Mouse (Mus musculus) common myeloid progenitor, adult 5-6 weeks (primary cell): ENCODE measurements around the gene Neu3. TPM values are rescaled to one million over a fixed set of nuclear protein-coding genes. Genes with fewer than 3 reads are reported as not detected.

Experiments used
- ATAC-seq: replicated peaks from 2 replicates; pipeline ENCODE4 v1.8.0; 2016; ENCODE audit warnings: low read depth, mild to moderate bottlenecking, moderate TSS enrichment, inconsistent platforms; ENCODE audit not compliant: poor library complexity, severe bottlenecking
- total RNA-seq: library from RNA; stranded (forward); fragments of 200-1000, 187-1606 nt; gene quantifications from 2 replicates; pipeline ENCODE4 v1.2.3, GENCODE M21; 2017

The Neu3 gene
- total RNA-seq, 1 experiment from 2014 or later = 4.9 TPM

DNA sequence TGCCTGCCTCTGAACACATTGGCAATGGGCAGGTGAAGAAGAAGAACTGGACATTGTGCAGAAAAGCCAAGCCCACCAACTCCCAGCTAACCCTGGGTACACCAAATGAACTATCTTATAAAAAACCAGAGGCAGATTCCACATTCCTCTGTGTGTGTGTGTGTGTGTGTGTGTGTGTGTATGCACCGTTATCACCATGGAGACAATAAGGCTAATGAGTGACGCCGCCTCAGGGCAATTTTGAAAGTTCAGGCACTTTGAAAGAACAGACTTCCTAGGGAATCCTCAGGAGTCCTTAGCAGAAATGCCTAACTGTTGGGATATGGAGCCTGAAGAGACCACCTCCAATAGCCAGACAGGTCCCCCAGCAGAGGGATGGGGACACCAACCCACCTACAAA is 31.0 kb downstream of the Neu3 start:
- no peak for ATAC-seq

DNA sequence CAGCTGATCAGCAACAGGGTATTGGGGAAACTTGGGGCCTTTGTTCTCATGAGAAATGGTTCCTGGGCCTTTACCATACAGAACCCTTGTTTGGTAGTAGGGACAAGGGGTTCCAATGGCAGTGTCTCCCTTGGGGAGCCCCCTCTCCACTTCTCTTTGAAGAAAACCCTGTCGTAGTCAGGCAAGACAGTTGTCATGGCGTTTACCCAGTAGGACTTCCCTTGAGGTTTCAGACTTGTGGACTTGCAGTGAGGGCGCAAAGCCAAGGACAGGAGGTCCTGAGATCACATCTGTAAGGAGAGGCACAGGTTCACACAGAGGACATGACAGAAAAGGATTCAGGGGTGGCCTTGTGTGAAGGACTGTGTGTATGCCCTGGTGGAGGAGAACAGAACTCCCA is 31.7 kb downstream of the Neu3 start:
- ATAC-seq = no peak

DNA sequence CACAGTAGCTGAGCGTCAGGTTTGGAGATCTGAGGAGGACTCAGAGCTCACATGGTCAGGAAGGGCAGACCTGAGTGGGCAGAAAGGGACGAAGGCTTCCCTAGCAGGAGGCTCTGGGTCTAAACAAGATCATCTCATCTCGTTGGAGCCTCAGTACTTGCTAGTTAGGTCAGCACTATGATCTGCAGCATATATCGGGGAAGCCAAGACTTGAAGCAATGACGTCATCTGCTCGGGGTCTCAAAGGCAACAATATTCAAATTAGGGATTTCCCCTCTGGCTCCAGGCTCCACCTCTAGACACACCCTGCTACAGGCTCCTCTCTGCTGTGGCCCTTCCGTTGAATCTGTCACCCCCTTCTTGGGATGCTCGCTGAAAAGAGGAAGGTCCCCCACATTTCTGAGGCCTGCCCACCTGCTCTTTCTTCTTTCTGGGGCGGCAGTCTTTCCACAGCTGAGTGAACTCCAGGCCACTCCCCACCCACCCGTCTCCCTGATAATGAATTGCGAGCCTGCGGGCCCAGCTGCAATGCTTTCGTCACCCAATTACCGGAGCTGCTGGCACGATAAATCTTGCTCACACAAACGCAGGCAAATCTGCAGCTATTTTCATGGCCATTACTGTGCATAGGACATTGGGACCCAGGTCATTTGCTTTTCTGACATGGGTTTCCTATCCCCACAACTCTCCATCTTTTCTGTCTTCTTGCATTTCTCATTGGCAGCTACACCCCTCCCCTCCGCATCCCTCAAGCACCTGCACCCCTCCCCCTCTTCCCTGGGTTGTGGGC is 32.8 kb downstream of the Neu3 start:
- ATAC-seq = peak; percentile 75

DNA sequence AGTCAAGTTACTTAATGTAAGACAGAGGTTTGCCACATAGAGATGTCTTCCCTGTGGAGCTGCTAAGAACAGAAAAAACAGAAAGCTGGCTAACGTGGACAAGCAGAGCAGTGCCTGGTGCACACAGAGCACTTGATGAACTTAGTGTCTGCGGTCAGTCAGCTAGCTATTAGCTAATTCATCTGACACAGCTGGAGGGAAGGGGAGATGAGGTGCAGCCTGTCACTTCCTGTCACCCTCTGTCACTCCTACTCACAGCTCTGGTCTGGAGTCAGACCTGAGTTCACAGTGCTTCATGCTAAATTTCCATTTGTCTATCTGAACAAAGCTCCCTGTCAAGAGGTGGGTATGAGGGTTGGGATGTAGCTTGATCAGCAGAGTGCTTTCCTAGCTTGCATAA is 34.1 kb downstream of the Neu3 start:
- no peak for ATAC-seq

DNA sequence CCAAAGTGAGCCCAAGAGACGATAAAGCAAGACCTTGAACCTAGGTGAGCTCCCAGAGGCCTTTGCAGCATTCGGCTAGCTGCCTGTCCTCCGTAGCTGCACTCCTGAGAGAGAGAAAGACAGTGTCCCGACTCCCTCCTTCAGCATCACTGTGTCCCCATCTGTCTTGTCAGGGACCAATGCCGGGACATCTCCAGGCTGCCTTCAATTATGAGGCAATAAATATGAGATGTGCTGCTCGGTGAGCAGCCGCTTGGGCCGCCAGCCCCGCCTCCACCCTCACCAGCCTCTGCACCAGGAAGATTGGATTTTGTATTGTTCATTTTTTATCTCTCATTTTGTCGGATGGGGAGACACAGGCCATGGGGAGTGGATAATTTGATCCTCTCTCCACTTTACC is 37.4 kb downstream of the Neu3 start:
- ATAC-seq = no peak

DNA sequence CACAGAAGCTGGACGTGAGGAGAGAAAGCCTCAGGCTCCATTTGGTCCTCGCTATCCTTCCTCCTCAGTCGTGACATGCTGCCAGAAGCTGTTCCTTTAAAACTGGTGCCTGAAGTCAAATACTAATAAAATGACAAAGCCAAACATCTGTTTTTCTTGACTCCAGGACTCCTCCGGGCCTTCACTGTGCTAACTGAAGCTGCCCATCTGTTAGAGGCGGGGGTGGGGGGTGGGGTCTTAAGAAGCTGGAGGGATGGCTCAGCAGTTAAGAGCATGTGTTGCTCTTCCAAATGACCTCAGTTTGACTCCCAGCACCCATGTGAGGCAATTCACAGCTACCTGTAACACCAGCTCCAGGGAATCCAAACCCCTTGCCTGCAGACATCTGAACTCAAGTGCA is 39.7 kb downstream of the Neu3 start:
- ATAC-seq = no peak

DNA sequence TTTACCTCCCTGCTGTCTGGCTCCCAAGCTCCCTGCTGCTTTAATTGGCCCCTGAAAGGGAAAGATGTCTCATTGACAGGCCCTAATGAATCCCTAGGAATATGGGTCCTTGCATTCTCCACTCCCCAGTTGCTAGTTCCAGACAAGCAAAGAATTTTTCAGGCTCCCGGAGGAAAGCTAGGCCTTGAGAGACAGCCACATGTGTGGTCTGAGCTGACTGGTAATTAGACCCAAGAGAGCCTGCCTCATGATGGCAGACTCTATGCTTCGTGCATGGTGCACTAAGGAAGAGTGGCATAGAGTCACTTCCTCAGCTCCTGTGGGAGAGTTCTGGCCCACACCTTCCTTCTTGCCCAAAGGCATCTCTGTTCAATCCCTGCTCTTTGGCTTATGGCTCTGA is 40.3 kb downstream of the Neu3 start:
- ATAC-seq = no peak

DNA sequence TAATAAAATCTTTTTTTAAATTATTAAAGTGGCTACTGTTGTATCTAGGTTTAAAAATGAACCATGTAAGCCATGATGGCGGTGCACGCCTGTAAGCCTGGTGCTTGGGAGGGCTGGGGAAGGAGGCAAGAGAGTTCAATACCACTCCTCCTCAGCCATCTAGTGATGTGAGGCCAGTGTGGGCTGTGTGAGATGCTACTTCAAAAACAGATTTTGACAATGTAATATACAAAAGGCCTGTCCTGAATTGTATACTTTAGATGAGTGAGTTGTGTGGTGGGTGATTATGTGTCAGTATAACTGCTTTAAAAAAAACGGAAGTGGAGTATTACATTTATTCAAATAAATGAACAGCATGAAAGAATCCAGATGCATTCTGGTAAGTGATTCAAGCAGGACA is 41.4 kb downstream of the Neu3 start:
- ATAC-seq = no peak

DNA sequence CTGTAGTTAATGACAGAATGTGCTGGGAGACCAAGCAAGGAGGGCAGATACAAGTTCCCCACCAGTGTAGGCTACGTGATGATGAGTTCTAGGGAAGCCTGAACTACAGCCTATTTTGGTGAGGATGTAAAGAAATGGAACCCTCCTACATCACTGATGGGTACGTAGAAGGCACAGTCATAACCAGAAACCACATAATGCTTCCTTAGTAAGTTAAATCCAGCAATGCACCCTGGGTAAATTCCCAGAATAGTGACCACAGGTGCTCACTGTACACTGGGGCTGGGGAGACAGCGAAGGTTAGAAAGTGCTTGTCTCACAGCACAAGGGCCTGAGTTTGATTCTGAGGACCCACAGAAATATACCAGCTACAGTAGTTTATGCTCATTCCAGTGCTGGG is 42.7 kb downstream of the Neu3 start:
- ATAC-seq = no peak

DNA sequence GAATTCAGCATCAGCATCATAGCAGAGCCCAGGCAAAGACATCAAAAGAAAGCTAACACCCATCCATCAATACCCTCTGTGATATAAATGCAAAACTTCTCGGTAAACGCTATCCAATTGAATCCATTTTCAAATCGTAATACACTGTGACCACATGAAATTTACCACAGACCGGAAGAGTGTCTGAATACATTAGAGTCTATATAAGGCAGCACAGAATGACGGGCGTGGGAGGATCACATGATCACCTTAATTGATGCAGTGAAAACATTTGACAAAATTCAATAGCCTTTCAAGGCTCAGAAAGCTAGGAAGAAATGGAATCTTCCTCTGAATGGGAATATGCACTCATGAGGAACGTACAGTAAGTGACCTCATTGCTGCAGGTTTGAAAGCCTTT is 44.8 kb downstream of the Neu3 start:
- ATAC-seq = no peak

DNA sequence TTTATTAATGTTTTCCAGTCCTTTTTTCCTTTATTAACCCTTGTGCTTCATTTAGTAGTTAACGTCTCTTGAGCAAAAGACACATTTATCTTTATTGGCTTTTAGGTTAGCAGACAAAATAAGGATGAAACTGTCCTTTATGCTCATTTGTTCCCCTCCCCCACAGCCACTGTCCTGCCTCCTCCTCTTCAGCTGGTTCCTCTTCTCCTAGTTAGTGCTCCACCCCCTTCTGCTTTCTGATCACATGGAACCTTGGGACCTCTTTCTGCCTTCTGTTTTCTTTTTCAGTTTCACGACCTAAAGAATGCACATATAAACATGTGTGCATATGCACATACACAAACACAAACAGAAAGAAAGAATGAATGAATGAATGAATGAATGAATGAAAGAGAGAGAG is 46.3 kb downstream of the Neu3 start:
- ATAC-seq = peak; percentile 58

DNA sequence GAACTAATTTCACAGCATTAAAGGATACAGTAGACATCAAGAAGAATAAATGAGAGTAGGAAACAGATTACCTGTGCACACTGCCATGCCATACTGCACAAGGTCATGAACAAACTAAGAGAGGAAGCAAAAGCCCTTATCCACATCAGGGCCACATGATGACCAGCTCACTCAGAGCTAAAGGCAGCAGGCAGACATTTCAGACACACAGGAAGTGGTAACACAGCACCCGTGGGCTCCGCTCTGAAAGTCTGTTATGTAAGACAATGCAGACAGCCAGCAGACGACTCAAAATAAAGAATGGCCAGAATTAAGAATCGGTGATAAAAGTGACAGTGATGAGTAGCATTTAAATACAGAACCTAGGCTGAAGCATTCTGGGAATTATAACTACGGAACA is 46.8 kb downstream of the Neu3 start:
- peak; percentile 56; the same call in 1 of the 2 replicates for ATAC-seq

DNA sequence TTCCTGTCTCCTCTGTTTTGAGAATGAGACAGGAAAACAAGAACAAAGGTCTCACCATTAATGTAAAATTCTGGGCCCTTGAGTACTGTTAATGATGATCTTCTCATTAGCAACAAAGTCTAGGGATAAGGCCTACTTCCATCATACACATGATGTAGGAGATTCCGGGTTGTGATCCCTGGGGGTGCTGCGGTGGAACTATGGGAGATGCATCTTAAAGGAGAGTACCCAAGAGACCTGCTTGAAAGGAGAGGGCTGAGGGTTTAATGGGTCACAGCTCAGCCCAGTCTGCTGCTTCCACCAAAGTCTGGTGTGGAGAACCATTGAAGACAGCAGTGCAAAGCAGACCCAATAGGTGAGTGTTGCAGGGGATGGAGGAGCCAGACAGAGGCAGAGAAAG is 65.0 kb downstream of the Neu3 start, which contains the start of gene Olfr521:
Gene Olfr521, plus strand, starts transcription at position 301 of the 400 bp plus-strand sequence.
- ATAC-seq = no peak

Other genes with a start within 250 kb of the Neu3 start
- gene Tpbgl, start 201.3 kb downstream of the Neu3 start, total RNA-seq = 0.34 TPM in 1 of 2 replicates, not detected in the other
- gene Slco2b1, start 117.1 kb downstream of the Neu3 start, total RNA-seq = 0.09 and 0.53 TPM in 2 replicates
- gene Olfr520, start 98.1 kb downstream of the Neu3 start, total RNA-seq = not detected in 2 replicates
- gene Olfr521, start 64.9 kb downstream of the Neu3 start, total RNA-seq = not detected in 2 replicates
- not detected in 2 replicates for gene Xrra1, start 30.7 kb upstream of the Neu3 start, total RNA-seq
- 169 and 183 TPM in 2 replicates for gene Spcs2, start 35.0 kb upstream of the Neu3 start, total RNA-seq
- 20.6 and 24.7 TPM in 2 replicates for gene Rnf169, start 152.0 kb upstream of the Neu3 start, total RNA-seq
- not detected in 2 replicates for gene Chrdl2, start 177.8 kb upstream of the Neu3 start, total RNA-seq